Mouse (Mus musculus): ENCODE measurements around the gene Prickle2. TPM values are rescaled to one million over a fixed set of nuclear protein-coding genes. Genes with fewer than 3 reads are reported as not detected.

Gene Prickle2
- polyA plus RNA-seq, 1 experiment from 2014 or later: 13.6 TPM

DNA sequence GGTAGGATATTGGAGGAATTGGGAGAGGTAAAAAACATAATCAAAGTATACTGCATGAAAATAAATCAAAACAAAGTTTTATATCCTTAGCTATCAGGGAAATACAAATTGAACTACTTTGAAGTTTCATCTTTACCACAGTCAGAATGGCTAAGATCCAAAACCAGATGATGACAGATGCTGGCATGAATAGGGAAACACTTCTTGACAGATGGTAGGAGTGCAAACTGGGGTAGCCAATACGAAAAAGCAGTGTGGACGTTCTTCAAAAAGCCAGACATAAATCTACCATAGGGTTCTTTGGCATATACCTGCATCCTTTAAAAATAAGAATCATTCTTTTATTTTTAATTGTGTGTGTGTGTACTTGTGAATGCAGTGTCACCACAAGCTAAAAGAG lies 360.8 kb downstream of the Prickle2 start:
- Histone ChIP-seq H3K9me3 (ENCODE audit: control insufficient read depth, low read length) (no peaks in the 10 kb centered on the region; the same call in 1 of the 2 replicates), H3K27me3 (replicated peaks; ENCODE audit: control insufficient read depth, insufficient read depth, low read length) (no peaks in the 10 kb centered on the region), H3K4me1 (ENCODE audit: control insufficient read depth, insufficient read depth, low read depth, low read length) (peaks cover 5% of the 10 kb centered on the region), H3K9ac (ENCODE audit: low read depth, low read length) (no peak overlapping the region), H3K4me3 (ENCODE audit: low read length) (no peak overlapping the region), H3K36me3 (ENCODE audit: control insufficient read depth, insufficient read depth, low read length) (no peaks in the 10 kb centered on the region), H3K27ac (ENCODE audit: low read depth, low read length) (no peak overlapping the region), H3K4me2 (ENCODE audit: low read length) (no peak overlapping the region)
- ATAC-seq: no peak
- 71% methylated on average over 2 of the region's 2 CpGs for WGBS

DNA sequence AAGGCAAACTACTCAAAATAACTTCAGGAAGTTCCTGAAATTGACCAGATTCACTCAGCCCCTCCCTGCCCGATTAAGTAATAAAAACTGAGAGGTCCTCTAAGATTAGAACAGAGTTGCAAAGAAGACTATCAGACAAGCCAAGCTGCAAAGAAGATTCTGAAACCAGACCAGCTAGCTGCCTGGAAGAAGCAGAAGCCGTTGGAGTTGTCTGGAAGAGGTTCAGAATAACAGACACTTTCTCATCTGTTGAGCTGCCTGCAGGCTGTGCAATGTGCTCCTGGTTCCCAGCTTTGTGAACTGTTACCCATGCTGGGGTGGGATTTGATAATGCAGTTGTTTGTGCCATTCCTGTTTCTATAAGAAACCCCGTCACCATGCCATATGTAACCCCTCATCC lies 361.4 kb downstream of the Prickle2 start:
- no peak for ATAC-seq
- no peak overlapping the region for H3K4me3 ChIP-seq (ENCODE audit: low read length)
- WGBS: 92% methylated on average over 3 of the region's 3 CpGs
- peaks cover 5% of the 10 kb centered on the region for H3K4me1 ChIP-seq (ENCODE audit: control insufficient read depth, insufficient read depth, low read depth, low read length)
- no peaks in the 10 kb centered on the region; the same call in 1 of the 2 replicates for H3K9me3 ChIP-seq (ENCODE audit: control insufficient read depth, low read length)
- H3K9ac ChIP-seq (ENCODE audit: low read depth, low read length): no peak overlapping the region
- H3K27ac ChIP-seq (ENCODE audit: low read depth, low read length): no peak overlapping the region
- no peak overlapping the region for H3K4me2 ChIP-seq (ENCODE audit: low read length)
- H3K36me3 ChIP-seq (ENCODE audit: control insufficient read depth, insufficient read depth, low read length): no peaks in the 10 kb centered on the region
- H3K27me3 ChIP-seq (replicated peaks; ENCODE audit: control insufficient read depth, insufficient read depth, low read length): no peaks in the 10 kb centered on the region

Other genes starting within 250 kb of the Prickle2 start
- 0.54 and 0.97 TPM in 2 replicates for gene A730049H05Rik, start 110.3 kb upstream of the Prickle2 start, polyA plus RNA-seq (2015; fragmentation: Nextera tagmentation; extraction: Ambion mirVana)
- not detected in 2 replicates for gene Gm15737, start 163.2 kb upstream of the Prickle2 start, polyA plus RNA-seq (2015; fragmentation: Nextera tagmentation; extraction: Ambion mirVana)
- 1.6 and 1.9 TPM in 2 replicates for gene Adamts9, start 237.3 kb upstream of the Prickle2 start, polyA plus RNA-seq (2015; fragmentation: Nextera tagmentation; extraction: Ambion mirVana)